Mouse (Mus musculus): ENCODE data around the gene Gbx2.

DNA sequence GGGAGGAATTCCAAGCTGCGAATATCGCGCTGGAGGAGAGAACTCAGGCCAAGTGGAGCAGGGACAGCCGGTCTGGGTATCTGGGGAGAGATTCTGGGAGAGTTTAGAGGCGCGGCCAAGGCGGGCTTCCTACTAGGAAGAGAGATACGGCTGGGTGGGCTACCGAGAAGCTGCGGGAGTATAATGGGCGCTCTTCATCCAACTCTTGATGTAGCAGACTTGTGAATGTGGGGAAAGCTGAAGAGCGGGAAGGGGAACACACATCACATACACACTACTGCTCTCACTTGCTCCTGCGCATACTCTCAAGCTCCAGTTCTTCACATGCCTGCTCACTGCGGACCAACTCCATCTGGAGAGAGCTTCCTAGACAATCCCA lies 7.3 kb downstream of the Gbx2 start:
- TF ChIP-seq CTCF (IDR thresholded peaks at IDR 0.05; ENCODE audit: control insufficient read depth, insufficient read depth, insufficient replicate concordance, low read depth, low read length) (no peak), POLR2A (IDR thresholded peaks at IDR 0.05; ENCODE audit: control insufficient read depth, low read depth, low read length) (no peak)
